Mouse (Mus musculus) mouse trophoblast stem cell (cell line): Measurements from ENCODE around the gene Myrf.
"Not testable (repeated sequence)": the region's sequence is repeated elsewhere in the genome, so short reads cannot be mapped to it uniquely, and the experiment has no call there.

Experiments
- in situ Hi-C, 2 experiments: fragments of 300-500 bp; cut with MseI, MboI; formaldehyde crosslinking; loops; 2 replicates in 1 of 2; 3 replicates in 1 of 2; pipeline ENCODE4 v1.15.1; 2025

Gene Myrf

DNA sequence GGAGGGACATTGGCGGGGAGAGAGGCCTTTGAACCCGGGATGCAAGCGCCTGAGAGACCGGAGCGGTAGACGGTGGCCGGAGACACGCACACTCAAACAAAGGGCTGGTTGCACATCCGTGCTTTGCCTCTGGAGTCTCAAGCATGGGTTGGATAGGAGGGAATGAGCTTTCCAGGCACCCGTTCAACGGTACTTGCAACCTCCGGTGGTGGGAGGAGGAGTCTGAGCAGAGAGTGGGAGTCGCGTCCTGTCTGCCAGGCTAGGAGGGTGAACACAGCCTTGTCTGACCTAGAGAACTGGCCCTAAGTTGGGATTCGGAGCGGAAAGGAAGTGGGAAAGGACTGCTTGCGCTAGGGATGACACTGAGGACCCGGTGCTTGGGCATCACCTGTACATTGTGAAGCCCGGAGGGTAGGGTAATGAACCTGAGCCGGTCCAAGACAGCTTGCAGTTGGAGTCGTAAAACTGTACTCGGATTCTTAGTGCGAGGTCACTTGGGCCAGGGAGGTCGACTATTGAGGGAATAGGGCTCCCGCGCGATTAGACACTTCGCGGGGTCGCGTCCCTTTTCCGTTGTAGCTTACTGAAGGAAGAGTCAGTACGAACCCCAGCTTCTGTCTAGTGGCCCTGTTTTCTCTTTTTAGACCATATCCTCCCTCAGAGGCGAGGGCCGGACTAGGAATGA, 57.1 kb downstream of the Myrf start:
- in situ Hi-C loops = loop anchor here in 1 of 2 experiments (25.0 kb wide), 1 partner anchor 271 kb away; no protein-coding TSS in a partner anchor

DNA sequence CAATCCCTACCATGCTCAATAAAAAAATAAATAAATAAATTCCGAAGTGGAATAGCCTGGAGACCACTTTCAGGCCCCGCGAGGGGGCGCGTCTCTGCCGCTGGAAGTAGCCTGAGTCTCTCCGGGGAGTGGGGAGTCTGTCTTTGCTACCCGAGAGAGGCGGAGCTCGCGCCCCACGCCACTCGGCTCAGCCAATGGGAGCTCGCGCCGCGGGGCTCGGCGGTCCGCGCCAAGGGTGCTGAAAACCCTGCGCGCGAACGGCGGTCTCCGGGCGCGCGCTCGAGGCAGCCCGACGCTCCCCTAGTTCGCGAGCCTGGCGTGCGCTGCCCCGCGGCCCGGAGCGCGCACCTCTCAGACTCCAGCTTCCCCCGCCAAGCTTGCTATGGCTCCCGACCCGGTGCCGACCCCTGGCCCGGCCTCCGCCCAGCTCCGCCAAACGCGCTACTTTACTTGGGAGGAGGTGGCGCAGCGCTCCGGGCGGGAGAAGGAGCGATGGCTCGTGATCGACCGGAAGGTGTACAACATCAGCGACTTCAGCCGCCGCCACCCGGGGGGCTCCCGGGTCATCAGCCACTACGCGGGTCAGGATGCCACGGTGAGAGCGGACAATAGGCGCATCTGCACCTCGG, 57.8 kb downstream of the Myrf start, which contains the start of gene Fads1:
Gene Fads1 (plus strand): TSS at position 219 of the 629 bp plus-strand sequence.
- in situ Hi-C loops = loop anchor here in 1 of 2 experiments (25.0 kb wide), 1 partner anchor 270 kb away; no protein-coding TSS in a partner anchor

DNA sequence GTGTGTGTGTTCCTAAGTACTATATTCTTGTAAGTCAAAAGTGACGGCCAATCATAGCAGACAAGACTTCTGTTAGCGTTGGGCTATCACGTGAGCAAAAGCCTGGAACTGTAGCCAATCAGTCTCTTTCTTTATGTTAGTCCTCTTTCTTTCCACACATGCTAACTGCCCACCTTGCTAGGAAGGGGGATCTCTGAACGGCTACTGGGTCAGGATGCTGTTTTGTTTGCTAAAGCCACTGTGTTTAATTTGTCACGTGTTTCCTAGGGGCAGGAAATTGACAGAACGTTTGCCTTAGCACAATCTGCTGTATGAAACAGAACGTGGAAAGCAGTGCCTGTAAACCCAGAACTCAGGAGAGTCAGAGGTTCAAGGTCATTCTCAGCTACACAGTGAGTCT, 58.4 kb downstream of the Myrf start:
- in situ Hi-C loops = loop anchor here in 1 of 2 experiments (25.0 kb wide), 1 partner anchor 270 kb away; no protein-coding TSS in a partner anchor

DNA sequence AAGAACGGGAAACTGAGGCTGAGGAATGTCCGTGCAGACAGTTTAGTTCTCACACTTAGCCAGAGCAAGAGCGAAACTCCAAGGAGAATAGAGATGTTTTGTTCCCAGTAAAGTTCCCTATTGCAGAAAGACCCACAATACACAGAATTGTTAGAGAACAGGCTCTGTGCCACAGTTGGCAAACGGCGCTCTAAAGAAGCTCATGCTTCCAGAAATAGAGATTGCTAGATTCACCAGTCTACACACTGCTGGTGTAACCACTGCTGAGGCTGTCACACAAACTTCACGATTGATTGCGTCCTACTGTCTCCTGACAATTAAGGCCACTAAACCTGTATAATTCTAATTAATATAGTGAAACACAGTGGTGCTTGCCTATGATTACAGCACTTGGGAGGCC, 59.3 kb downstream of the Myrf start:
- in situ Hi-C loops = loop anchor here in 1 of 2 experiments (25.0 kb wide), 1 partner anchor 269 kb away; no protein-coding TSS in a partner anchor

DNA sequence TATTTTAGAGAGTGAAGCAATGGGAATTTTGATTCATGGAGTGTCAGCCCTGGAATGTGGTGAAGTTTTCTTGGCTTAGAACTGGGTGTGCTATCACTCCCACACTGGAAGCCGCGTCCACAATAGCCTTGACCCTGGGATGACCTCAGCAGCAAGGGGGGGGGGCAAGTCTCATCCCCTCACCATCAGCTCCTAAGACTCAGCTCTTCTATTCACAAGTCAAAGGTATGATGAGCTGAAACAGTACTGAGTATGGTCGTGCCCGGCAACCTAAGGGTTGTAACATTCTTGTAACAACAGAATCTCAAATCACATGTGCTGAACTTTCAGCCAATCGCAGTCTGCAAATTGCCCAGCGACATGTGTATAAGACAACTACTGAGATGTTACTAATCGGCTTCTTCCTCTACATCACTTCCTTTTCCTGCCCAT, 63.6 kb downstream of the Myrf start:
- in situ Hi-C loops = loop anchor here in 1 of 2 experiments (25.0 kb wide), 1 partner anchor 265 kb away; no protein-coding TSS in a partner anchor

DNA sequence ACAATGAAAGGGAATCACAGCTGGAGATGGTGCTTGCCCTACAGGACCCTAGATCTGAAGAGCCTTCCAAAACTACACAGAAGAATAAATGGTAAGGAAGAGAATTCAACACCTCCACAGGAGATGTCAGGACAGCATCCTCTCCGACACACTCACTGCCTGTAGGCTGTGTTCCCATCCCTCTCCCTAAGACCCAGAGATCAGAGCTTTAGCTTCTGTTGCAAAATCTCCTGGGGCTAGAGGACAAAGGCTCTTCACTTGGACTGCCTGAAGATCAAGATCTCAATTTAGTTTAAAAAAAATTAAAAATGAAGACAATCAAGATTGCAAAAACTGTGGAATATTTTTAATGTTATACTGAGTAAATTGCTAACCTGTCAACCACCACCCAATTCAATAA, 64.1 kb downstream of the Myrf start:
- in situ Hi-C loops = loop anchor here in 1 of 2 experiments (25.0 kb wide), 1 partner anchor 264 kb away; no protein-coding TSS in a partner anchor

DNA sequence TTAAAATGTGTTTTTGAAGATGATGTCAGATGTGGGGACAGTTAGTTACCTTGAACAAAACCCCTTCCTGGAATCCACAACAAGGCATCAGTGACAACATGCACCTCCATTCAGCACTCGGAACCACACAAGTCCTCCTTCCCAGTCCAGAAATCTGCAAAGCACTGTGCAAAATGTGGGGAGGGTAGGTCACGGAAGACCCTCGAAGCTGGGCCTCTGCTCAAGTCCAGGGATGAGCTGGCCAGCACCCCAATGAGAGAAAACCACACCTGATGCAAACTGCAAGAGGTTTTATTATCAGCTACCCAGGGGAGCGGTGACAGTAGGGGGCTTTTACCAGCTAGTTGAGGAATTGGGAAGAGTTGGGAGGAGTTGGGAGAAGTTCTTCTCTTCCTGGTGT, 65.6 kb downstream of the Myrf start:
- in situ Hi-C loops = loop anchor here in 1 of 2 experiments (25.0 kb wide), 1 partner anchor 263 kb away; no protein-coding TSS in a partner anchor

DNA sequence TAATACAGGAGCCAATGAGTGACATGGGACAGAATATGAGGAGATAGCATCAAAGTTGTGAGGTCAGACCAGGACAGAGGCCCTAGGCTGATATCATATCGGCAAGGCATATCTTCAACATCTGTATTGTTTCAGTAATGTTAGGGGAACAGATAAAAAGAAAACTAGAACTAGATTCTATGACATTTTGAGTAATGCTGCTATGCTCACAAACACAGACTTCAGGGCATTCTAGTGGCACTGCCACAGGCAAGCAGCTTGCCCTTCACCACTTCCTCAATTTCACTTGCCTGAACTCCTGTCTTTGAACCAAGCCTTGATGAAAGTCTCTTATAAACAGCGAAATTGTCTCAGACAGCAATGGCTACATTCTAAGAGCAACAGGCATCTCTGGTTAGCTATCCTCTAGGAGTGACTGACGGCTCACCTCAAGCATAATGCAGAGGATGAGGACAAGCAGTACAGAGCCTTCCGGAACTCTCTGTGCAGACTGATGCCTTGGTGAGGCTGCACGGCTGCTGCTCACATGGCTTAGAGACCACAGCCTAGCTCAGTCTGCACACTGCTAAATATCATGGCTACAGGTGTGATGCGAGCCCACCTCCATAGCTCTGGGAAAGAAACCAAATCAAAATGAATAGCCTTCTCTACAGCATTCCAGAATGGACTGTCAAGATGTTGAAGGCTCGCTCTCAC, 66.6 kb downstream of the Myrf start:
- in situ Hi-C loops = no loop called here

DNA sequence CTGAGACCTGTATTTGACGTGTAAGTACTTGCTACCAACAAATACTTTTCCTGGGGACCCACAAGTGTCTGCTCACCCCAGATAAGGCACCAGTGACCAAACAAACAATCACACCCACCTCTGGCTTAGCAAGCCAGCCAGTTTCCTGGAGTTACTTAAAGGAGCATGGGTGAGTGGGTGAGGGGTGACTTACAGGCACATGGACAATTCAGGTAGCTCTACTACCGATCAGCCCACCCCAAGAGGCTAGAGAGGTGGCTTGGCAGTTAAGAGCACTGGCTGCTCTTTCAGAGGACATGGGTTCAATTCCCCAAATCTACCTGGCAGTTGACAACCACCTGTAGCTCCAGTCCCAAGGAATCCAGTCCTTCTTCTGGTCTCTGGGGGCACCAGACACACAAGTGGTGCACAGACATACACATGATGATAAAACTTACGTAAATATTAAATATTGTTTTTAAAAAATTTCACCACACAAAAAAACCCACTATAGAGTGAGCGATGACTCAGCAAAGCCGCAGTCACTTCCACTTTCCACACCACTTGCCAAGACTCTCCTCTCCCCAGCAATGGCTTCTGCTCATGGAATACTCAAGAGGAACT, 67.3 kb downstream of the Myrf start:
- in situ Hi-C loops = no loop called here

DNA sequence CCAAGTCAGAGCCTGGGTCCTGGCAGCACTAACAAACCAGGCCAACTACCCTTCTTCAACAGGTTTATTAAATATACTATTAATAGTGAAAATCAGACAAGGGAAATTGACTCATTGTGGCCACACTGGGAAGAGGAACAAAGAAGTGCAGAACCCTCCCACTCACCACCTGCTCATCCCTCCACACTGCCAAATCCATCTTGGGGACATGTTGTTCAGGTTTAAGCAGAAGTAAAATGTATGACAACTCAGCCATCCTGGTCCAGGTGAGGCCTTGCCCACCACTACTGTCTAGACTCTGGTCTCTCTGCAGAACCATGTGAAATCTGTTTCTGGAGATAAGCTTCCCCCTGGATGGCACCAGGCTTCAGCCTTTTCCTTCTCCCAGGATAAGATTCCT, 68.7 kb downstream of the Myrf start:
- in situ Hi-C loops = no loop called here

DNA sequence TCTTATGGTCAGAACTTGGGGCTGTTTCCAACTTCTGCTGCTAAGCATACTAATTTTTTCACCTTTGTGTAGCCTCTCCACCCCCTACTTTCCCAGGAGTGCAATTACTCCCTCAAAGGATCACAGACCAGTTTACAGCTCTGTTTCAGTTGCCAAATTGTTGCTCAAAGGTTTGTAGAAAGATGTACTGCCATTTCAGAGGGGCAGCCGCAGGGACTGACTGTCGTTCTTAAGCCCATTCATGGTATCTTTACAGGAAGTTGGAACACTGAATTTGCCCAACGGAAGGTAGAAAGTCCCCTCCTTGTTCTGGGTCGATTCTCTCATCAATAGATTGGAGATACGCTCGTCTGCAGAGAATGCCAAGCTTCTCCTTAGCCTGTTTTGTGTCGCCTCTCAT, 69.2 kb downstream of the Myrf start:
- in situ Hi-C loops = no loop called here

DNA sequence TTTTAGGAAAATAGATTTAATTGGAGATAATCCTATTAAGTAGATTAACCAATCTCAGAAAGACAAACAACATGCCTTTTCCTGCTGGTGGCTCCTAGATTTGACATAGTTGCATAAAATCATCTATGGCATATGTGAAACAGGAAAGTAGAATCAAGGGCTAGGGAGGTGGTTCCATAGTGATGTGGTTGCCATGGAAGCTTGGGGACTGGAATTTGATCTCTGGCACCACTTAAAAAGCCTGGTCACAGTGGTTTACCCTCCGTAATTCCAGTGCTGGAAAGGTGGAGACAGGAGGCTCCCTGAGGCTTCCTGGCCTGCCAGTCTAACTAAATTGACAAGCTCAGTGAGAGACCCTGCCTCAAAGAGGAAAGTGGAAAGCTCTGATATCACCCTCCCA, 70.1 kb downstream of the Myrf start:
- in situ Hi-C loops = no loop called here

DNA sequence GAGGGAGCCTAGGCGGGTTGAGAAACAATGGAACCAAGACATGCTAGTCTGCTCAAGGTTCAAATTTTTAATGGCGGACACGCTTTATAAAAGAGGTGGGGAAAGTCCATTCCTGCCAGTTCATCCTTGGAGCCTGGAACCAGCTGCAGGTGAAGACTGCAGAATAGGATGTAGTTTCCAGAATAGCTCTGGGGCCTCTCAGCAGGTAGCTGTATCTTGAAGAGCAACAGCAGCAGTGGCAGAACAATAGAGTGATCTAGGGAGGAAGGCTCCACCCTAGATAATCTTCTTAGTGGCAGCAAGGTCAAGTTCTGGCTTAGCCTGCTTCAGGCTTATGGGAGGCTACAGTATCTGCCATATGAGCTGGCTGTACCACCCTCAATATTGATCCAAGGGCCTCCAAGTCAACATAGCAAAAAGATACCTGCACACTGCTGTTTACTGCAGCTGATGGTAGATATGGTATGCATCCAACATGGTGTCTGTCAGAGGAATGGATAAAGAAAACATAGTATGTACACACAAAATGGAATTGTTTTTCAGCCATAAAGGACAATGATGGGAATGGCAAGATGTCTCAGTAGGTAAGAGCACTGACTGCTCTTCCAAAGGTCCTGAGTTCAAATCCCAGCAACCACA, 70.7 kb downstream of the Myrf start:
- in situ Hi-C loops = not testable (repeated sequence)

DNA sequence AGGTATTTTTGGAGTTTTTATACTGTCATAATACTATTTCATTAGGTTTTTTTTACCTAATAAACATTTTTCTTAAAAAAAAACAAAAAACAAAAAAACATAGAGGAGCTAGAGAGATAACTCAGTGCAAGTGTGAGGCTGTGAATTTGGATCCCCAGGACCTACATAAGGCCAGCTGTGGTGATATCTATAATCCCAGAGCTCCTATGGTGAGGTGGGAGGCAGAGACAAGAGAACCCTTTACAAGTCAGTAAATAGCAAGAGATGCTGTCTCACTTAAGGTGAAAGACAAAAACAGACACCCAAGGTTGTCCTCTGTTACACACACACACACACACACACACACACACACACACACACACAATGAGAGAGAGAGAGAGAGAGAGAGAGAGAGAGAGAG, 71.4 kb downstream of the Myrf start:
- in situ Hi-C loops = no loop called here

DNA sequence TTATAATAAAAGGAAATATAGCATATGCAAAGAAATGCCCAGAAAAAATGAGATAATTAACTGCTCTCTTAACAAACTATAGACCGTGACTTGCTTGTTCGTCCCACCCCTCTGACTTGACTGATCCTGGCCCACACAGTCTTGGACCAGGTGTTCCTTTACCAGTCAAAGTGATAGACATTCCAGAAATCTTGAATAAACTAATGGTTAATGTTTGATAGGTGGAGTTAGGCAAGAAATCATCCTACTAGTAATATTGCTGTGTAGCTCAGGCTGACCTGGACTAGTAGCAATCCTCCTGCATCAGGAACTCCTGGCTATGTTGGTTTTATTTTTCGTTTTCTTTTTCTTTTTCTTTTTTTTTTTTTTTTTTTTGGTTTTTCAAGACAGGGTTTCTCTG, 72.1 kb downstream of the Myrf start:
- in situ Hi-C loops = no loop called here

DNA sequence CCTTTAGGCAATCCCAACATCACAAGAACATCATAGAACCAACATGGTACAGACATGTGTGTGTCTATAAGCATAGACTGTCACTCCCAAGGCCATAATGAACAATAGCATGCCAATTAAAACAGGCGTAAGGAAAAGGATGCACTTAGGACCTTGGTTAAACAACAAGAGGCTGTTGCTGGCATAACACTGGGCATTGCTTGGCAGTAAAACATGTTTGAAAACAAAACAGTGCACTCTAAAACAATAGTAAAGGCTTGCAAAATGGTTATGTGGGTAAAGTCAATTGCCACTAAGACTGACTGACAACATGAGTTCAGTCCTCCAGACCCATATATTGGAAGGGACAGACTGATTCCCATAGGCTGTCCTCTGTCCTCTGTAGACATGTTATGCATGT, 72.6 kb downstream of the Myrf start:
- in situ Hi-C loops = no loop called here

DNA sequence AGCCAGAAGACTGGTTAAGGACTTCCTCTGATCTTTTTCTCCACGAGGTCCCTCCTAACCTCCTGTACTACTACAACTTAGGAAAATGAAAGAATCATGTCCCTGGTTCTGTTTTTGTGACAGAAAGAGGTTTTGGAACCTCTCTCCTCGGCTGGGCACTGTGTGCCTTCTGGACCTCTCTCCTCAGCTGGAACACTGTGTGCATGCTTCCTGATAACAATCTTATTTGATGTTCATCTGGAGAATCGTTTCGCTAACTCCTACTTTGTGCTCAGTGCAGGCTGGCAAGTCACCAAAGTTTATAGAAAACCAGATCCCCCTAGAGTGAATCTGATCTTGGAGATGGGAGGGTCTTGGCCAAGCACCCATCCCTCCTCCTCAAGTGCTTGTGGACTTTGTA, 73.4 kb downstream of the Myrf start:
- in situ Hi-C loops = no loop called here

DNA sequence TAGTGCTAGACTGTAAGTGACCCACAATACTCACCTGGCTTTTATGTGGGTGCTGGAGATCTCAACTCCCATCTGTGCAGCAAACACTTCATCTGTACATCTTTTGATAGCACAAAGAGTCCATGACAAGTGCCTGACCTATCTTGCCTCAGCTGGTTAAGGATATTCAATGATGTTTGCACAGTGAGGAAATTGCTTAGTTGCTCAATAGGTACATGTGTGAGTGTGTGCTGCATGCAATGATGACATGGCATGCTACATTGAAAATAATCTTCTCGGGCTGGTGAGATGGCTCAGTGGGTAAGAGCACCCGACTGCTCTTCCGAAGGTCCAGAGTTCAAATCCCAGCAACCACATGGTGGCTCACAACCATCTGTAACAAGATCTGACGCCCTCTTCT, 74.6 kb downstream of the Myrf start:
- in situ Hi-C loops = not testable (repeated sequence)

DNA sequence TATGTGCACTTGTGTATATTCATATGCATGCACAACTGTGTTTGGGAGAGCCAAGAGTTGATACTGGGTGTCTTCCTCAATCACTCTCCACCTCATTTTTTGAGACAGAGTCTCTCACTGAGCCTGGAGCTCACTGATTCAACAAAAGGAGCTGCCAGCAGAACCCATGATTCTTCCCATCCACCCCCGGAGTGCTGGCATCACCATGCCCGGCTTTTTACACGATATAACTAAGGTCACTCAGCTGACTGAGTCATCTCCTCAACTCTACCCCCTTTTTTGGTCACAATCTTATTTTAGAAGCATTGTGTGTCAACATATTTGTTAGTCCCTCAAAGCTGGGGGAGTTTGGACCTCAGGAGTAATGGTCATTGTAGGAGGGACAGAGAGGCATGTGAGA, 76.7 kb downstream of the Myrf start:
- in situ Hi-C loops = no loop called here
